Comparison of ENCODE assay signal across 24 mouse cellular contexts in genomic region chr4:90144101-90144500, GRCm38 (mm10).
DNase-seq lines count a peak whose midpoint lies in the region; ATAC-seq lines count a peak whose summit lies in the region.
"Had no signal": no experiment of that assay in that cellular context is flagged by ENCODE, and none has a peak within 500 bp of the region (broad histone marks: within the 10 kb centered on the region; RNA-seq: fewer than 3 reads in every experiment).

No protein-coding gene starts in this region.

- no peak overlapping the region for H3K4me3 ChIP-seq in forebrain, embryonic 14.5 days (ENCODE audit: low read depth, low read length)
- H3K4me3 ChIP-seq in forebrain, embryonic 16.5 days (replicated peaks; ENCODE audit: low read length): no peak overlapping the region
- H3K4me3 ChIP-seq: embryonic facial prominence, embryonic 13.5 days; embryonic facial prominence, embryonic 15.5 days; erythroblast, embryonic 14.5 days; forebrain, embryonic 10.5 days; forebrain, embryonic 12.5 days had no signal

- no peaks in the 10 kb centered on the region for H3K27me3 ChIP-seq in forebrain, embryonic 14.5 days (replicated peaks; ENCODE audit: control insufficient read depth, insufficient read depth, low read length)
- no peaks in the 10 kb centered on the region for H3K27me3 ChIP-seq in forebrain, embryonic 16.5 days (replicated peaks; ENCODE audit: control insufficient read depth, insufficient read depth, low read length)
- H3K27me3 ChIP-seq: CH12.LX; embryonic facial prominence, embryonic 13.5 days; embryonic facial prominence, embryonic 15.5 days; forebrain, embryonic 12.5 days; Patski had no signal

- H3K9me3 ChIP-seq in forebrain, embryonic 14.5 days (replicated peaks; ENCODE audit: control insufficient read depth, low read length): no peaks in the 10 kb centered on the region
- no peaks in the 10 kb centered on the region for H3K9me3 ChIP-seq in forebrain, embryonic 16.5 days (ENCODE audit: control insufficient read depth, low read length)
- H3K9me3 ChIP-seq: embryonic facial prominence, embryonic 15.5 days; forebrain, embryonic 10.5 days; forebrain, embryonic 12.5 days; G1E had no signal

- intact Hi-C loops in left cerebral cortex, postnatal 4 days (cut with DNase I): no loop called here
- intact Hi-C loops in left cerebral cortex, postnatal 36 days (cut with DNase I): no loop called here

- peak; percentile 36 to 54 for DNase-seq in cerebellum, postnatal 10 days
- no peak for DNase-seq in cerebellum, adult 8-10 months
- peak; percentile 31 for DNase-seq in forebrain, embryonic 14.5 days (ENCODE audit: low spot score)
- DNase-seq in left cerebral cortex, postnatal 4 days: peak; percentile 2
- no peak for DNase-seq in left cerebral cortex, postnatal 36 days (ENCODE audit: low spot score in 2 of 2)
- DNase-seq in brain, adult 2 months (ENCODE audit: low read depth, low spot score): peak; percentile 13
- DNase-seq in adrenal gland, postnatal 14 days: no peak
- DNase-seq: adrenal gland, adult 8-10 months; adrenal gland, postnatal 25 days; B cell, adult 2 months; cerebellum, adult 11-12 months; cerebellum, adult 9-11 months; embryo, embryonic 11 days had no signal

- 83% methylated on average over 2 of the region's 2 CpGs for WGBS in forebrain, embryonic 14.5 days
- WGBS in forebrain, embryonic 16.5 days: 65% methylated on average over 2 of the region's 2 CpGs

- H3K4me1 ChIP-seq in forebrain, embryonic 14.5 days (ENCODE audit: control insufficient read depth, insufficient read depth, low read length): no peaks in the 10 kb centered on the region
- no peaks in the 10 kb centered on the region for H3K4me1 ChIP-seq in forebrain, embryonic 16.5 days (replicated peaks; ENCODE audit: control insufficient read depth, insufficient read depth, low read length)
- H3K4me1 ChIP-seq: embryonic facial prominence, embryonic 13.5 days; embryonic facial prominence, embryonic 15.5 days; forebrain, embryonic 10.5 days; forebrain, embryonic 12.5 days had no signal

- no peak overlapping the region for H3K9ac ChIP-seq in forebrain, embryonic 14.5 days (ENCODE audit: low read length)
- no peak overlapping the region for H3K9ac ChIP-seq in forebrain, embryonic 16.5 days (replicated peaks; ENCODE audit: low read depth, low read length)
- H3K9ac ChIP-seq: embryonic facial prominence, embryonic 13.5 days; embryonic facial prominence, embryonic 15.5 days; forebrain, embryonic 12.5 days had no signal

- peak; percentile 26; the same call in 1 of the 2 replicates for ATAC-seq in forebrain, embryonic 14.5 days
- no peak for ATAC-seq in forebrain, embryonic 16.5 days
- ATAC-seq: activated CD4-positive, CD25-positive, alpha-beta regulatory T cell, adult 4 months; CD4-positive, CD25-positive, alpha-beta regulatory T cell, adult 4 months; Patski had no signal

- H3K4me2 ChIP-seq in forebrain, embryonic 14.5 days (ENCODE audit: low read length): no peak overlapping the region
- no peak overlapping the region for H3K4me2 ChIP-seq in forebrain, embryonic 16.5 days (ENCODE audit: low read length)
- H3K4me2 ChIP-seq: embryonic facial prominence, embryonic 13.5 days; embryonic facial prominence, embryonic 15.5 days; forebrain, embryonic 12.5 days had no signal

- H3K27ac ChIP-seq in forebrain, embryonic 14.5 days (ENCODE audit: low read depth, low read length): no peak overlapping the region
- no peak overlapping the region for H3K27ac ChIP-seq in forebrain, embryonic 16.5 days (ENCODE audit: low read length)
- H3K27ac ChIP-seq: embryonic facial prominence, embryonic 13.5 days; embryonic facial prominence, embryonic 15.5 days; forebrain, embryonic 10.5 days; forebrain, embryonic 12.5 days had no signal

- no peaks in the 10 kb centered on the region for H3K36me3 ChIP-seq in forebrain, embryonic 14.5 days (ENCODE audit: control insufficient read depth, insufficient read depth, low read length)
- no peaks in the 10 kb centered on the region for H3K36me3 ChIP-seq in forebrain, embryonic 16.5 days (ENCODE audit: control insufficient read depth, insufficient read depth)
- H3K36me3 ChIP-seq: embryonic facial prominence, embryonic 13.5 days; embryonic facial prominence, embryonic 15.5 days; forebrain, embryonic 10.5 days; forebrain, embryonic 12.5 days; G1E had no signal

Comparison
In these comparisons a context has a peak if more than half of its experiments do, and no peak if none do; other contexts are left out.
1. DNase-seq: peak in cerebellum, postnatal 10 days (2 of 2), forebrain, embryonic 14.5 days (single experiment), left cerebral cortex, postnatal 4 days (single experiment) and brain, adult 2 months (single experiment); none in cerebellum, adult 8-10 months (single experiment), left cerebral cortex, postnatal 36 days (0 of 2) and adrenal gland, postnatal 14 days (single experiment).